Comparison of ENCODE assay signal across 8 mouse cellular contexts in genomic region chr6:125330626-125331326, GRCm38 (mm10). TPM values are rescaled to one million over a fixed set of nuclear protein-coding genes. Genes with fewer than 3 reads are reported as not detected.
DNase-seq lines count a peak whose midpoint lies in the region; ATAC-seq and TF ChIP-seq lines count a peak whose summit lies in the region.

No protein-coding gene starts in this region.

- no peaks in the 10 kb centered on the region for H3K4me1 ChIP-seq in hindbrain, embryonic 11.5 days (replicated peaks; ENCODE audit: control insufficient read depth, insufficient read depth, low read length)
- no peaks in the 10 kb centered on the region for H3K4me1 ChIP-seq in lung, postnatal 0 days (ENCODE audit: insufficient read depth, low read depth, low read length)

- DNase-seq in R1 (ENCODE audit: low read depth, low spot score), result peak; percentile 73
- peak; percentile 47 for DNase-seq in cerebellum, adult 9-11 months
- peak; percentile 46 to 63 for DNase-seq in frontal cortex, postnatal 14 days (ENCODE audit: low spot score in 2 of 2)
- peak; percentile 87 for DNase-seq in hindbrain, embryonic 11.5 days (ENCODE audit: low spot score)
- DNase-seq in layer of hippocampus, postnatal 25 days (ENCODE audit: extremely low spot score in 1 of 2, low spot score in 1 of 2), result peak; percentile 56 to 64
- peak; percentile 96 for DNase-seq in lung, postnatal 0 days (ENCODE audit: low spot score)
- DNase-seq in ovary, postnatal 14 days (ENCODE audit: low spot score), result peak; percentile 82
- peak; percentile 81 for DNase-seq in urinary bladder, adult 2 months (ENCODE audit: low spot score)

- no peak for TF ChIP-seq EP300 in lung, postnatal 0 days (IDR thresholded peaks at IDR 0.05)

- no peaks in the 10 kb centered on the region for H3K36me3 ChIP-seq in hindbrain, embryonic 11.5 days (ENCODE audit: control insufficient read depth, insufficient read depth, low read length)
- H3K36me3 ChIP-seq in lung, postnatal 0 days (ENCODE audit: insufficient read depth, low read length), result no peaks in the 10 kb centered on the region

- no peak overlapping the region for H3K27ac ChIP-seq in hindbrain, embryonic 11.5 days (ENCODE audit: low read depth, low read length)
- peak overlapping the region; percentile 60 for H3K27ac ChIP-seq in lung, postnatal 0 days (ENCODE audit: low read length)

- H3K4me2 ChIP-seq in hindbrain, embryonic 11.5 days (replicated peaks; ENCODE audit: low read depth, low read length), result peak overlapping the region; percentile 83
- H3K4me2 ChIP-seq in lung, postnatal 0 days (replicated peaks; ENCODE audit: low read depth, low read length), result peak overlapping the region; percentile 61

- ATAC-seq in hindbrain, embryonic 11.5 days (ENCODE audit: low FRiP score), result peak; percentile 92
- peak; percentile 94 for ATAC-seq in lung, postnatal 0 days

- WGBS in hindbrain, embryonic 11.5 days, result under 1% methylated on average over 39 of the region's 39 CpGs
- WGBS in lung, postnatal 0 days, result under 1% methylated on average over 39 of the region's 39 CpGs

- H3K27me3 ChIP-seq in hindbrain, embryonic 11.5 days (ENCODE audit: control insufficient read depth, insufficient read depth, low read length), result no peaks in the 10 kb centered on the region; the same call in 1 of the 2 replicates
- no peaks in the 10 kb centered on the region for H3K27me3 ChIP-seq in lung, postnatal 0 days (replicated peaks; ENCODE audit: insufficient read depth, low read length)

- peak overlapping the region; percentile 51 for H3K9ac ChIP-seq in hindbrain, embryonic 11.5 days (ENCODE audit: low read depth, low read length)
- peak overlapping the region; percentile 34 for H3K9ac ChIP-seq in lung, postnatal 0 days (replicated peaks; ENCODE audit: low read depth)

- TF ChIP-seq CTCF in lung, postnatal 0 days (IDR thresholded peaks at IDR 0.05), result peak; percentile 32; the same call in 1 of the 2 replicates

- peak overlapping the region; percentile 47 for H3K4me3 ChIP-seq in hindbrain, embryonic 11.5 days (ENCODE audit: low read depth, low read length)
- peak overlapping the region; percentile 43 for H3K4me3 ChIP-seq in lung, postnatal 0 days (ENCODE audit: low read depth, low read length)

- no peaks in the 10 kb centered on the region for H3K9me3 ChIP-seq in hindbrain, embryonic 11.5 days (ENCODE audit: control insufficient read depth, low read length)
- no peaks in the 10 kb centered on the region for H3K9me3 ChIP-seq in lung, postnatal 0 days (ENCODE audit: low read length)

RNA-seq across cellular contexts. Expression of gene Scnn1a, which starts 10.3 kb away (rescaled TPM):
- 0.45 and 0.96 TPM in 2 replicates for polyA plus RNA-seq in hindbrain, embryonic 11.5 days (2014; fragmentation: Nextera tagmentation; extraction: Ambion mirVana)
- 1 to 10 TPM; 3.8 to 3.9 TPM for total RNA-seq in layer of hippocampus, postnatal 25 days (2021)
- 106 and 123 TPM in 2 replicates for polyA plus RNA-seq in lung, postnatal 0 days (2015; fragmentation: Nextera tagmentation; extraction: Ambion mirVana)
- polyA plus RNA-seq in urinary bladder, adult 2 months (2012; rRNA removed), result 2.9 and 3.9 TPM in 2 replicates

RNA-seq across cellular contexts. Expression of gene Ltbr, which starts 17.1 kb away (rescaled TPM):
- polyA plus RNA-seq in hindbrain, embryonic 11.5 days (2014; fragmentation: Nextera tagmentation; extraction: Ambion mirVana), result 17.9 and 19.0 TPM in 2 replicates
- total RNA-seq in layer of hippocampus, postnatal 25 days (2021), result 10 to 100 TPM in 1 of 2 experiments, 1 to 10 TPM in 1; 8.7 to 10.2 TPM
- 96.7 and 100 TPM in 2 replicates for polyA plus RNA-seq in lung, postnatal 0 days (2015; fragmentation: Nextera tagmentation; extraction: Ambion mirVana)
- 101 and 118 TPM in 2 replicates for polyA plus RNA-seq in urinary bladder, adult 2 months (2012; rRNA removed)

RNA-seq across cellular contexts. Expression of gene Tnfrsf1a, which starts 18.4 kb away (rescaled TPM):
- polyA plus RNA-seq in hindbrain, embryonic 11.5 days (2014; fragmentation: Nextera tagmentation; extraction: Ambion mirVana), result 25.2 and 25.9 TPM in 2 replicates
- total RNA-seq in layer of hippocampus, postnatal 25 days (2021), result 10 to 100 TPM; 11.2 to 12.5 TPM
- polyA plus RNA-seq in lung, postnatal 0 days (2015; fragmentation: Nextera tagmentation; extraction: Ambion mirVana), result 107 and 108 TPM in 2 replicates
- polyA plus RNA-seq in urinary bladder, adult 2 months (2012; rRNA removed), result 140 and 152 TPM in 2 replicates

RNA-seq across cellular contexts. Expression of gene Tuba3a, which starts 44.9 kb away (rescaled TPM):
- not detected in 2 replicates for polyA plus RNA-seq in hindbrain, embryonic 11.5 days (2014; fragmentation: Nextera tagmentation; extraction: Ambion mirVana)
- not detected for total RNA-seq in layer of hippocampus, postnatal 25 days (2021)
- polyA plus RNA-seq in lung, postnatal 0 days (2015; fragmentation: Nextera tagmentation; extraction: Ambion mirVana), result not detected in 2 replicates
- polyA plus RNA-seq in urinary bladder, adult 2 months (2012; rRNA removed), result 0.04 TPM in 1 of 2 replicates, not detected in the other

RNA-seq across cellular contexts. Expression of gene Plekhg6, which starts 49.8 kb away (rescaled TPM):
- polyA plus RNA-seq in hindbrain, embryonic 11.5 days (2014; fragmentation: Nextera tagmentation; extraction: Ambion mirVana), result 0.06 and 0.19 TPM in 2 replicates
- not detected for total RNA-seq in layer of hippocampus, postnatal 25 days (2021)
- 0.50 and 0.82 TPM in 2 replicates for polyA plus RNA-seq in lung, postnatal 0 days (2015; fragmentation: Nextera tagmentation; extraction: Ambion mirVana)
- 17.5 and 18.7 TPM in 2 replicates for polyA plus RNA-seq in urinary bladder, adult 2 months (2012; rRNA removed)

Comparison
In these comparisons a context has a peak if more than half of its experiments do, and no peak if none do; other contexts are left out.
1. RNA of gene Scnn1a, which starts 10.3 kb away (polyA plus RNA-seq): 106 to 123 TPM in lung, postnatal 0 days; 2.9 to 3.9 TPM in urinary bladder, adult 2 months and 0.45 to 0.96 TPM in hindbrain, embryonic 11.5 days; every median in the first group is over 10 times any median in the second.
2. Peak in every context shown above with its lines, with median percentiles within 50 percentile points of each other: DNase-seq.